Mouse (Mus musculus) brain, embryonic 14.5 days (tissue): ENCODE results near the gene Naip2.
"Not testable (repeated sequence)": the region's sequence is repeated elsewhere in the genome, so short reads cannot be mapped to it uniquely, and the experiment has no call there.

Experiments
- CTCF ChIP-seq: fragments of 200-500 bp; IDR thresholded peaks from 2 replicates; pipeline ENCODE4 v1.5.1; 2012; ENCODE audit warnings: inconsistent platforms, mild to moderate bottlenecking, moderate library complexity, borderline replicate concordance; ENCODE audit not compliant: insufficient read depth, insufficient read length; ENCODE audit errors: extremely low read depth
- POLR2A ChIP-seq: fragments of 200-500 bp; IDR thresholded peaks from 2 replicates; pipeline ENCODE4 v1.6.1; 2012; ENCODE audit warnings: mild to moderate bottlenecking, inconsistent platforms, borderline replicate concordance; ENCODE audit not compliant: poor library complexity, insufficient read depth, insufficient read length, severe bottlenecking; ENCODE audit errors: extremely low read depth

DNA sequence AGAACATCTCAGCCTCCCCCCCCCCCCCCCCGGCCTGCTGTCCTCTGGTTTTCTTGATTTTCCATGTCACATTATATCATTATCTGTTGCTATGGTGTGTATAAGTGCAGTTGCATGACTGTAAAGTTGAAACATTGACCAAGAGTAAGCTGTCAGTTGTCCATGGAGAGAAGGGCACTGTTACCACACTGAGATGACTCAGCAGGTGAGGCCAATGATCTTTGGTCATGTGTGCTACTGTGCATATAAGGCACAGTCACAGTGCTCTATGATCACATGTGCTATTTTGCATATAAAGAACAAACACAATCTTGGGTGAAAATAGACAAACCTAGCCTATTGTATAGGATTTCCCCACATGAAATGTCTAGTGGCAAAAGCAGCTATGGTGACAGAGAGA lies 11.8 kb upstream of the Naip2 start:
- not testable (repeated sequence) for TF ChIP-seq POLR2A, CTCF
